Mouse (Mus musculus): ENCODE measurements around the gene Noct. TPM values are rescaled to one million over a fixed set of nuclear protein-coding genes. Genes with fewer than 3 reads are reported as not detected.

The Noct gene
- polyA plus RNA-seq, 1 experiment from 2014 or later: 4.2 TPM

DNA sequence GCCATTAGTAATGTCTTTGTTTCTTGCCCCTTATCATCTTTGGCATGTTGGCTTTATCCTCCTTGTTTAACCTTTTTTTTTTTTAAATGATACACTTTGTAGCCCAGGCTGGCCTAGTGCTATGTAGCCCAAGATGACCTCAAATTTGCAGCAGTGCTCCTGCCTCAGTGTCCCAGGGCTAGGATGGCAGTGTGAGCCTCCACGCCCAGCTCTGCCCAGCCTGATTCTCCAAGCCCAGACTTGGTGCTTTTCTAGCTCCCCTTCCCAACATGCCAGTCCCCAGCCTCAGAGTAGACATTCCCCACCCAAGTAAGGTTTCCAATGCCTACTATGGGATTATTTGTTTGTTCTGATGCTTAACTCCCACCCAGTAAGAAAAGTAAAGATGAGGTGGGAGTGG is 28.0 kb downstream of the Noct start:
- ATAC-seq: no peak
- no peaks in the 10 kb centered on the region for H3K9me3 ChIP-seq (ENCODE audit: low read length)
- peaks cover 17% of the 10 kb centered on the region; the same call in 1 of the 2 replicates for H3K36me3 ChIP-seq (ENCODE audit: insufficient read depth, low read length)
- WGBS: 94% methylated on average over 1 of the region's 1 CpGs
- TF ChIP-seq CTCF (IDR thresholded peaks at IDR 0.05) (no peak), EP300 (IDR thresholded peaks at IDR 0.05) (no peak)
- H3K27me3 ChIP-seq (replicated peaks; ENCODE audit: insufficient read depth, low read length): no peaks in the 10 kb centered on the region
- no peak for DNase-seq (ENCODE audit: low spot score)
- no peak overlapping the region for H3K4me2 ChIP-seq (replicated peaks; ENCODE audit: low read depth, low read length)
- H3K9ac ChIP-seq (replicated peaks; ENCODE audit: low read depth): no peak overlapping the region
- H3K4me1 ChIP-seq (ENCODE audit: insufficient read depth, low read depth, low read length): no peaks in the 10 kb centered on the region
- no peak overlapping the region for H3K27ac ChIP-seq (ENCODE audit: low read length)
- H3K4me3 ChIP-seq (ENCODE audit: low read depth, low read length): no peak overlapping the region

DNA sequence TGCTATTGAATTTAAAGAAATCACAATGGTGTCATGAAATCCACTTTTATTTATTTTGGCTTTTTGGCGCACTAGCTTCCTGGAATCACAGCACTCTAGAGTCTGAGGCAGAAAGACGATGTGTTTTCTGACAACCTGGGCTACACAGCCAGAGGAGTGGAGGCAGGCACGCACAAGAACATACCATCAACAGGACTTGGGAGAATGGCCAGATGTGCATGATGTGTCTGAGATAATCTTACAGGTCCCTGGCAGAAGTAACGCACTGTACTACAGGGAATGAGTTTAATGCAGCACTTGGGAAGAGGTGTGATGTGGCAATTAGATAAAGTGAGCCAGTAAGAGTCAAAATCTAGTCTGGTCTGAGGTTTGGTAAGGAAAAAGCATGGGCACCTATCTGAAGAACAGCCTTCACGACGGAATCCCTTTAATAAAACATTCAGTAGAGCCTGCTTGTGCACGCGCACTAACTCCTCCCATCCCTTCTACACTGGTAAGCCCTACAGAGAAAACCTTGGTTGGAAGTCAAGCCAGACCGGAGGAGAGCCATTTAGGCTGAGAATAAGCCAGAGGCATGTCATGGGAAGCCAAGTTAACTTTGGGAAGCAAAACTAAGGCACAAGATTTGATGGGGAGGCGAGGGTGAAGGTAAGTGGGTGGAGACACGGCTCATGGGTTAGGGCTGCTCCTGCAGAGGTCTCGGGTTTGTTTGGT is 28.6 kb downstream of the Noct start:
- peaks cover 23% of the 10 kb centered on the region; the same call in 1 of the 2 replicates for H3K36me3 ChIP-seq (ENCODE audit: insufficient read depth, low read length)
- no peaks in the 10 kb centered on the region for H3K27me3 ChIP-seq (replicated peaks; ENCODE audit: insufficient read depth, low read length)
- 86% methylated on average over 12 of the region's 12 CpGs for WGBS
- H3K9me3 ChIP-seq (ENCODE audit: low read length): no peaks in the 10 kb centered on the region
- H3K4me1 ChIP-seq (ENCODE audit: insufficient read depth, low read depth, low read length): no peaks in the 10 kb centered on the region
- no peak for ATAC-seq
- no peak for TF ChIP-seq CTCF (IDR thresholded peaks at IDR 0.05)
- no peak for TF ChIP-seq EP300 (IDR thresholded peaks at IDR 0.05)
- DNase-seq (ENCODE audit: low spot score): no peak
- H3K27ac ChIP-seq (ENCODE audit: low read length): no peak overlapping the region
- no peak overlapping the region for H3K4me3 ChIP-seq (ENCODE audit: low read depth, low read length)
- no peak overlapping the region for H3K9ac ChIP-seq (replicated peaks; ENCODE audit: low read depth)
- H3K4me2 ChIP-seq (replicated peaks; ENCODE audit: low read depth, low read length): no peak overlapping the region

DNA sequence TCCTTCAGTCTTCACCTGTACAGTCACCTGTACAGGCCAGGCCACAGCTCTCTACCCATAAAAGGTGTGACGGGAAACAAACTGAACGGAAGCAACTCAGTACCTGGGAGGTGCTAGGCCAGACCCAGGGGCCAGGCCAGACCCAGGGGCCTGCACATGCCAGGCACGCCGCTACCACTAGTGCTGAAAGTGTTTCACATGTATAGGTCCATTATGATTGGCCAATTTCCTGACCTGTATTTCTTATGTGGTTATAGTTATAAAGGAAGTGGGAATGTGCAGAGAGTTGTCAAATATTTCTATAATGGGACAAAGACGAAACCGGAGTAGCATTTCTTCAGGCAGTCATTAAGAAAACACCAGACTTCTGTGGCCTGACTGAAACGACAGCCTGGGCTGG is 30.5 kb downstream of the Noct start:
- no peak for DNase-seq (ENCODE audit: low spot score)
- Histone ChIP-seq H3K27ac (ENCODE audit: low read length) (no peak overlapping the region), H3K4me1 (ENCODE audit: insufficient read depth, low read depth, low read length) (no peaks in the 10 kb centered on the region), H3K27me3 (replicated peaks; ENCODE audit: insufficient read depth, low read length) (no peaks in the 10 kb centered on the region), H3K4me2 (replicated peaks; ENCODE audit: low read depth, low read length) (no peak overlapping the region), H3K9ac (replicated peaks; ENCODE audit: low read depth) (no peak overlapping the region), H3K4me3 (ENCODE audit: low read depth, low read length) (no peak overlapping the region), H3K9me3 (ENCODE audit: low read length) (no peaks in the 10 kb centered on the region), H3K36me3 (ENCODE audit: insufficient read depth, low read length) (peaks cover 30% of the 10 kb centered on the region)
- ATAC-seq: no peak
- TF ChIP-seq EP300 (IDR thresholded peaks at IDR 0.05): no peak
- no peak for TF ChIP-seq CTCF (IDR thresholded peaks at IDR 0.05)
- WGBS: 90% methylated on average over 7 of the region's 7 CpGs

DNA sequence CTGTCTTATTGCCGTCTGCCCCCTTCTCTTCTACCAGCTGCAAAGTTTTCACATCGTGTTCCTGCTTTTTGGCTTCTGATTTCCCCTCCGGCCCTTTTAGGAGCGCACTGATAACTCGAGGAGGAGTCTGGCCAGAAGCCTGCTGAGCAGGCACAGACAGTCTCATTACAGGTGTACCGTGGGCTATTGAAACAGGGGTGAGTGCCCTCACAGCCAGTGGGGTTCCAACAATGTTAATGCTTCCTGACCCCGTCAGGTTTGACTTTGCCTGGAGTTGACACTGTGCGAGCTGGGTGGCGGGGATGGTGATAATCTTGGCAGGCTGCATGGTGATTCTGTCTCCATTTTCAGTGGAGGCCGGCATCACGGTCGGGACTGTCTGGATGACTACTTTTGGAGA is 32.2 kb downstream of the Noct start:
- ATAC-seq (no peak), DNase-seq (ENCODE audit: low spot score) (no peak)
- Histone ChIP-seq H3K4me2 (replicated peaks; ENCODE audit: low read depth, low read length) (no peak overlapping the region), H3K27me3 (replicated peaks; ENCODE audit: insufficient read depth, low read length) (no peaks in the 10 kb centered on the region), H3K27ac (ENCODE audit: low read length) (no peak overlapping the region), H3K36me3 (ENCODE audit: insufficient read depth, low read length) (peaks cover 35% of the 10 kb centered on the region), H3K9ac (replicated peaks; ENCODE audit: low read depth) (no peak overlapping the region), H3K9me3 (ENCODE audit: low read length) (no peaks in the 10 kb centered on the region), H3K4me1 (ENCODE audit: insufficient read depth, low read depth, low read length) (no peaks in the 10 kb centered on the region), H3K4me3 (ENCODE audit: low read depth, low read length) (no peak overlapping the region)
- no peak for TF ChIP-seq CTCF (IDR thresholded peaks at IDR 0.05)
- TF ChIP-seq EP300 (IDR thresholded peaks at IDR 0.05): no peak
- 84% methylated on average over 12 of the region's 12 CpGs for WGBS

GRCm38 (mm10) chr3:51258070-51258469 is 33.8 kb downstream of the Noct start:
- TF ChIP-seq EP300 (IDR thresholded peaks at IDR 0.05) (no peak), CTCF (IDR thresholded peaks at IDR 0.05) (no peak)
- Histone ChIP-seq H3K9me3 (ENCODE audit: low read length) (no peaks in the 10 kb centered on the region), H3K4me3 (ENCODE audit: low read depth, low read length) (no peak overlapping the region), H3K27me3 (replicated peaks; ENCODE audit: insufficient read depth, low read length) (no peaks in the 10 kb centered on the region), H3K36me3 (ENCODE audit: insufficient read depth, low read length) (peaks cover 43% of the 10 kb centered on the region), H3K9ac (replicated peaks; ENCODE audit: low read depth) (no peak overlapping the region), H3K27ac (ENCODE audit: low read length) (no peak overlapping the region), H3K4me1 (ENCODE audit: insufficient read depth, low read depth, low read length) (no peaks in the 10 kb centered on the region), H3K4me2 (replicated peaks; ENCODE audit: low read depth, low read length) (no peak overlapping the region)
- no peak for DNase-seq (ENCODE audit: low spot score)
- WGBS: 91% methylated on average over 5 of the region's 5 CpGs
- no peak for ATAC-seq

GRCm38 (mm10) chr3:51262942-51263341 is 38.7 kb downstream of the Noct start:
- Histone ChIP-seq H3K4me3 (ENCODE audit: low read depth, low read length) (no peak overlapping the region), H3K36me3 (ENCODE audit: insufficient read depth, low read length) (peaks cover 26% of the 10 kb centered on the region)
- 65% methylated on average over 8 of the region's 8 CpGs for WGBS

More at GRCm38 (mm10) chr3:51262942-51263341, 38.7 kb downstream of the Noct start:
- Histone ChIP-seq H3K9ac (replicated peaks; ENCODE audit: low read depth) (no peak overlapping the region), H3K4me2 (replicated peaks; ENCODE audit: low read depth, low read length) (no peak overlapping the region), H3K4me1 (ENCODE audit: insufficient read depth, low read depth, low read length) (no peaks in the 10 kb centered on the region), H3K27ac (ENCODE audit: low read length) (no peak overlapping the region), H3K9me3 (ENCODE audit: low read length) (no peaks in the 10 kb centered on the region), H3K27me3 (replicated peaks; ENCODE audit: insufficient read depth, low read length) (no peaks in the 10 kb centered on the region)
- no peak for ATAC-seq
- no peak for TF ChIP-seq CTCF (IDR thresholded peaks at IDR 0.05)
- TF ChIP-seq EP300 (IDR thresholded peaks at IDR 0.05): no peak
- no peak for DNase-seq (ENCODE audit: low spot score)

All from lung, postnatal 0 days (tissue).